Mouse (Mus musculus): ENCODE data around the gene Ovch2.
"Not testable (repeated sequence)": the region's sequence is repeated elsewhere in the genome, so short reads cannot be mapped to it uniquely, and the experiment has no call there.

The Ovch2 gene

DNA sequence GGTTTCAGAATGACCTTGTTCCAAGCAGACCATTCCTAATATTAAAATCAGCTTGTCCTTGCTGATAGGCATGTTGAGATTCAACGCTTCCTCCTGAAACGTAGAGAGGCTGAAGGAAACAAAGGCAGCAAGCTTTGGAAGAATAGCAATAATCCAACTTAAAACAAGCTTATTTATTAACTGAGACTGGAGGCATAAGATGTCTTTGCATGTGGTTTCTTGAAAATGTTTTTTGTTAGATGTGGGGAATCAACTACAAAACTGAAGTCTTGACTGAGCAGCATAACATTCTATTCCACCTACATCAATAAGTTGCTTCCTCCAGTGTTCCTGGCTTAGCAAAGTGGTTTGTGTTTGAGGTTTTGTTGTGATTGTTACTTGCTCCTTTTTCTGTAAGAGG is at the start of gene Ovch2:
TSS of gene Ovch2 (minus strand) at position 101 of the 400 bp plus-strand sequence.
- DNase-seq (ENCODE audit: low read depth, low spot score): no peak

DNA sequence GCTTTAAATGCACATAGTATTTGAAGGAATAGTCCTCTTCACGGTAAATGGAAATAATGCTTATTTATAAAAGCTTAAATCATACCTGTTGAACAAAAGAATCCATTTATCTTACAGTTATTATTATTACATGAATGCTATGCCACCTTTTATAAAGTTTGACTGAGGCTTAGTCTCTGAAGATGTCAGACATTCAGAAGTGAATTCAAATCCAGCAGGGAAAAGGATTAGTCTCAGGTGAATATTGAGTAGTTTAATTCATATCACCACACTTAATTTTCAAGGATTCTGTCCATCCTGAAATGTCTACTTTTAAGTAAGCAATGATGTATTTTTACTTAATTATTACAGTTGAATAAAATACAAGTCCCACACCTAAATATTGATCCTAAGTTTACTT is 46.4 kb upstream of the Ovch2 start, which contains the start of gene Olfr470:
TSS of gene Olfr470 (minus strand) at position 101 of the 400 bp plus-strand sequence.
- DNase-seq (ENCODE audit: low read depth, low spot score): not testable (repeated sequence)

DNA sequence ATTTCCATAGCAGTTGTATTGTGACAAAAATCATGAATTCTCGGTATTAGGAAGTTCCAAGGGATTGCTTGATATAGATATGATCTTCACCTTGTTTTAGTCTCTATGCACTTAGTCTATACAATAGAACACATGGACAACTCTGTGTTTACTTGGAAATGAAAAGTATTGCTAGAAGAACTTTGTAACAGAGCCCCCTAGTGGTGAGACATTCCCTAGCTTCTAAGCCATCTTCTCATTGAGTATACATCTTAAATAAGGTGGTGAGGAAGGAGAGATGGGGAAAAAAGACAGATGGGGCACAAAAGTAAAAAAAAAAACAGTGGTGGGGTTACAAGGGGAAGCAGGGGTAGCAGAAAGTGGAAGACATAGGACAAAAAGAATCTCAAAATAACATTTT is 40.7 kb upstream of the Ovch2 start:
- no peak for DNase-seq (ENCODE audit: low read depth, low spot score)

GRCm38 (mm10) chr7:107825441-107825840 is 24.4 kb upstream of the Ovch2 start, which contains the start of gene Olfr469:
Olfr469 (minus strand) TSS chr7:107825541.
- DNase-seq (ENCODE audit: low read depth, low spot score): not testable (repeated sequence)

DNA sequence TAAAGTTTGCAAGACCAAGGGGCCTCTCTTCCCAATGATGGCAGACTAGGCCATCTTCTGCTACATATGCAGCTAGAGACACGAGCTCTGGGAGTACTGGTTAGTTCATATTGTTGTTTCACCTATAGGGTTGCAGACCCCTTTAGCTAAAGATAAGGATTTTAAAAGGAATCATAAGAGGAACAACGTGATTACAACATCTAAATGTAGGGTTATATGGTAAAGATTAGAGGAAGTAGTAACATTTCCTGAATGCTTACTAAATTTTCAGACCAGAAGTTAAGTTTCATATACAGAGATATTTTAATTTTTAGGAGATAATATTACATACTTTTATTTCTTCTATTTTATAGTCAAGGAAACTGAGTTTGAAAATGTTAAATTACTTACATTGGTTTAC is 22.9 kb upstream of the Ovch2 start:
- not testable (repeated sequence) for DNase-seq (ENCODE audit: low read depth, low spot score)

DNA sequence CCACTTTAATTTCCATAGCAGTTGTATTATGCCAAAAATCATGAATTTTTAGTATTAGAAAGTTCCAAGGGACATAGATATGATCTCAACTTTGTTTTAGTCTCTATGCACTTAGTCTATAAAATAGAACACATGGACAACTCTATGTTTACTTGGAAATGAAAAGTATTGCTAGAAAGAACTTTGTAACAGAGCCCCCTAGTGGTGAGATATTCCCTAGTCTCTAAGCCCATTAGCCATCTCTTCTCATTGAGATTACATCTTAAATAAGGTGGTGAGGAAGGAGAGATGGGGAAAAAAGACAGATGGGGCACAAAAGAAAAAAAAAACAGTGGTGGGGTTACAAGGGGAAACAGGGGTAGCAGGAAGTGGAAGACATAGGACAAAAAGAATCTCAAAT is 18.4 kb upstream of the Ovch2 start:
- peak; percentile 4 for DNase-seq (ENCODE audit: low read depth, low spot score)

GRCm38 (mm10) chr7:107811963-107812362 is 11.0 kb upstream of the Ovch2 start, which contains the start of gene Olfr467:
Olfr467 (plus strand) TSS chr7:107812263.
- DNase-seq (ENCODE audit: low read depth, low spot score): no peak

- DNase-seq (ENCODE audit: low read depth, low spot score): no peak
Observed at GRCm38 (mm10) chr7:107802138-107802537, 1.1 kb upstream of the Ovch2 start.

GRCm38 (mm10) chr7:107796500-107796899 is 4.5 kb downstream of the Ovch2 start:
- DNase-seq (ENCODE audit: low read depth, low spot score): no peak

DNA sequence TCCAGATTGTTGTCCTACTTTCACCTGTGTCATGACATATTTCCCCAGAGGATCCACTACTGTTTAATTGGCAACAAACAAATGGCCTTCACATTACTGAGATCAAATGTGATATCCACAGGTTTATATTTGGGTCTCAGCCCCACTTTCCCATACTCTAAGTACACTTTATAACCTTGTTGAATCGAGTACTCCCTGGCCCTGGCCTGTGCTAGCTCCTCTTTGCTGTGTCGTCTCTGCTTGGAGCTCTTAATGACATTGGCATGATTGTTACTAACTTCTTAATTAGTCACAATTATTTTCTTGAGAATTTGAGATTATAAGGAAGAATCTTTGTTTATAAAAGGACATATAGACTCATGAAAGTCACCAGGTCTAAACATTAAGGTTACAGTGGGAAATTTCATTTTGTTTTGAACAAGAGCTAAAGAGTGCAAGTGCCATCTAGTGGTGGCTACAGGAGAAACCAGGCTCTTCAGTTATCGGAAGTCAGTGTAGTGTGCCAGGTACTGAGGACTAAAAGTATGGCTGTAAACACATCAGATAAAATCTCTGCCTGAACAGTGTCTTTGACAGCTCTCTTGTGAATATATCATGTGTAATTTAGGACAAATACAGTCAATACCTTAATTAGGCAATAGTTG is 12.9 kb downstream of the Ovch2 start:
- peak; percentile 7 for DNase-seq (ENCODE audit: low read depth, low spot score)

- DNase-seq (ENCODE audit: low read depth, low spot score): no peak
Observed at GRCm38 (mm10) chr7:107779611-107780010, 21.4 kb downstream of the Ovch2 start.

DNA sequence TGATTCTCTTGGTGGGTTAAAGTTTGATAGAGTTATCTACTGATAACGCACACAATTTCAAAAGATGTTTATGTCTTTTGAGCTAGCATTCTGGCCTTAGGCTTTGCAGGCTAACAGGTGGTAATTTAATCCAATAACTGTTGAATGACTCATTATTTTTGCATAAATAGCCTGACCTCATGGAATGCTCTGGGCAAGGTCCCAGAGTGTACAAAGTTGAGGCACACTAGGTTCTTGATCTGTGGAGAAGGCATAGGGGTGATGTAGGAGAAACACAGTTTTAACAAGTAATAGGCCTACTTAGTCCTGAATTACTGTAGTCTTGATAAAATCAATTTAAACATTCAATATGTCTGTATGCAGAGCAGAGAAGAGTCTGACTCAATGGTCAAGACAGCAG is 22.8 kb downstream of the Ovch2 start:
- no peak for DNase-seq (ENCODE audit: low read depth, low spot score)

DNA sequence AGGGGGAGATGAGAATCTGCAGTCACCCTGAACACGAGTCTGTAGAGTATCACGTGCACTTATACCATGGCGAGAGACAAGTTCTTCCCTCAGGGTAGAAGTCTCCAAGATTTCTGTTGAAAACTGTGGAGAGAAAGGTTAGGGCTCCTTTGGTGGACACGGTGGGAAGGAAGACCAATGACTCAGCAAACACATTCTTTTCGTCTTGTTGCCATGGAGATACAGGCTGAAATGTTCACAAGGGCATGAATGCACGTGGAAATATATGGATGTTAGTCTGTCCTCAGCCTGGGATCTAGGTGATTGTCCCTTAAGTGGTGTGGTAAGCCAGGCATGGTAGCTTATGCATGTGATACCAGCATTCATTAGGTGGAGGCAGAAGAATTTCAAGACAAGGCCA is 30.2 kb downstream of the Ovch2 start:
- DNase-seq (ENCODE audit: low read depth, low spot score): no peak

DNA sequence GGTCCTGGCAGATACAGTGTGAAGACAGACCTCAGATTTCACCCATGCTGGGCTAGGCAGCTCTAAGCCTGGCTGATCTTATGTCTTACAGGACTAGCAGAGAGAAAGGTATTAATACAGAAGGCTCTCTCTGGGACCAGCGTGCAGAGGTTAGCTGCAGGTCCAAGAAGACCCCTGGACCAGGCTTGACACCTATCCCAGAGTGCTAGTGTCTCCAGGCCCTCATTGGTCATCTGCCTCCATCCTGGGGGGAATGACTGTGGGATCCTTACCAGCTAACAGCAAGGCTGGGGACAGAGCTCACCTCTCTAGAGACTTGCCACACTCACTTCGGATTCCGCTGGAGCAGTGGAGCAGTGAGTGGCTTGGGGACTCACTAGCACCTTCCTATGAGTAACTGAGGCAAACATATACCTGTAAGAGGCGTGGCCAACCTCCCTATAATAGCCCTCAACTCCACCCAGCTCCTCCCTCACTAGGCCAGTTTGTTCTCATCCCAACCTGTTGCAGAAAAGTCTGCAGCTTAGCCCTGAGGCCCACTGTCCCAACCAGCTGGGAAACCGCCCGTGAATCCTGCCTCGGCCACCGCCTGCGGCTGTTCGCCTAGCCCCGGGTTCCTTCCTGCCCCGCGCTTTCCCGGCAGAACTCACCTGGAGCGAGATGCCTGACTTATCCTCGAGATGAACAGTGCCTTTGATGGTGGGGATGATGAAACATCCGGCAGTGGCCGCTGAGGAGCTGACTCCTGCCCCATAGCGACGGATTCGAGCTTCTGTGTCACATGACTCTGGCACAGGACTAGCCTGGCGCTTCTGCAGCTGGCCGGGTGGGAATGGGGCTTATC is 43.5 kb downstream of the Ovch2 start, which contains the start of gene Cyb5r2:
TSS of gene Cyb5r2 (minus strand) at position 725 of the 844 bp plus-strand sequence.
- no peak for DNase-seq (ENCODE audit: low read depth, low spot score)

DNA sequence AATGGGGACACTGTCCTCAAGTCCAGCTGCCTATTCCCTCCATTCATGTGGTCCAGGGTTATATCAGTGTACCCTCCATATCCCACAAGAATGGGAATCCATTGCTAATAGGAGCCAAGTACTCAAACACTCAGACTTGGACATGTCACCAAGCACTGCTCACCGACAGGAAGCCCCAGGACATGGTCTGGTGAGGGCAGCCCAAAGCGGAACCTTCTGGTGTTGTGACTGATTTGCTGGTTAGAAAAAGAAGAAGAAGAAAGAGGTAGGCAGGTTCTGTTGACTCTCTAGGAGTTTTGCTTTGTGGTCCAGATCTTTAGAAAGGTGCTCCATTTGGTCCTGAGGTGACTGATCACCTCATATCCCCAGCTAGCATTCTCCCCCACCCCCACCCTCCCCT is 44.3 kb downstream of the Ovch2 start:
- no peak for DNase-seq (ENCODE audit: low read depth, low spot score)

DNA sequence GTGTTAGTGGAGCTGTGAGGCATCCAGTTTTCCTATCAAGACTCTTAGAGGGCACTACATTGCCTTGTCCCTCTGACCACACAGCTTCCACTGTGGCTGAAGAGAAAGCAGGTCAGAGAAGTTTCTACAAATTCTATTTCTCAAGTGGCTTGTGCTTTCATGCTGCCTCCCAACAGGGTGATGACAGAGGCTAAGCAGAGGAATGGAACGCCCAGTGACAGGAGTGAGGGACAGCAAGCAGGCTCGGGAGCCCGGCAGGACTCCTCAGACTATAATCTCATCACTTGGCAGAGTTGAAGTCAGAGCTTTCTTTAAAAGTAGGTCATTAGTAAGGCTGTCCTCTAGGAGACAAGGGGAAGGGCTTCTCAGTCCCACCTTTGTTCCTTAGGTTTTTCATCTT is 45.1 kb downstream of the Ovch2 start:
- DNase-seq (ENCODE audit: low read depth, low spot score): no peak

DNA sequence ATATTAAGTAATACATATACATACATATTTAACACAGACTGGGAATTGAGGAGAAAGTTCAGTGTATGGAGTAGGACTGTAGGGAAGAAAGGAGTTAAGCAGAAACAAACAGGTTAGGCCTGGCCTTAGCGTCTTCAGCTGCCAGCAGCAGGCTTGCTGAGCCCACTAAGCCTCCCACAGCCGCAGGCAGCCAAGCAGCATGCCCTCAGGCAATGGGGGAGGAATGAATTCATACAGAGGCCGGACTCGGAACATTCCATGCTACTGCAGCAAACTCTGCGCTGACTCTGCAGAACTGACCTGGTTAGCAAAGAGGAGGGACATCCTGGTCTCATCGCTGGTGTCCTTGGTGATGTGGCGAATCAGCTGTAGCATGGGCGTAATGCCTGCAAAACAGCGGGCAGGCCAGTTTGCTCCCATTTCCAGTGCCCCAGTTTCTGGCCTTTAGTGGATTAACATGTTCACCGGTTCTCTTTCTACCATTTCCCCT is 48.9 kb downstream of the Ovch2 start:
- DNase-seq (ENCODE audit: low read depth, low spot score): no peak

DNA sequence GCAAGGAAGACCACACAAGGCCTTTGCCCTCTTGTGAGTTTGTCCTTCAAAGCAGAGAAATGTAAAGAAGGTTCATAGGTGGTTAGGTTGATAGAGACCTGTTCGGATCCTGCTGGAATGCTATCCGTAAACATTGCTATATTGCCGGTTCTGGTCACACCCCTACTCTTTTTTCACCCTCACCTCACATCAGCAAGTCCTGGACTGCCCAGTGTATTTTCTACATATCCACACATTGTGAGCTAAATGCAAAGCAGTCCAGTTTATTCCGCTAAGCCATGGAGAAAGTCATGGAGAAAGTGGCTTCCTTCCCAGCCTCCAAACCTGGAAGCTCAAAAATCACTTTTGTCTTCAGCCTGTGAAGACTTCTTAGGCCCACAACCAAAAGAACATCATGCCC is 51.3 kb downstream of the Ovch2 start:
- no peak for DNase-seq (ENCODE audit: low read depth, low spot score)

DNA sequence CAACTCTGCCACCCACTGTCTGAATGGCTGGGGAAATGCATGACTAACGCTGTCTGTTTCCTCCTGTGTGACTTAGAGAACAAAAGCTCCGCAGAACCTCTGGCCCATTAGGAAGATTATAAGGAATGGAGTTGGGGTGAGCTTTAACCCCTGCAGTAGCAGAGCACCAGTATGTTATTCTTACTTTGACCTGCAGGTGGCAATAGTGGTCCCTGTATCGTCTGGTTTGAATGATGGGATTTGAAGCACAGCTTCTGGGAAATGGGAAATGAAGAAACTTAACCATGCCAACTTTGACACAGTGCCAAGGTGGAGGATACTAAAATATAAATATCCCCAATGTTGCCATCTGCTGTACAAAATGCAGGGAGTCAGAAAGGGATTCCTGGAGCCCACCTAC is 51.7 kb downstream of the Ovch2 start:
- DNase-seq (ENCODE audit: low read depth, low spot score): peak; percentile 33

- DNase-seq (ENCODE audit: low read depth, low spot score): peak; percentile 58
Observed at GRCm38 (mm10) chr7:107747954-107748353, 53.1 kb downstream of the Ovch2 start.

- DNase-seq (ENCODE audit: low read depth, low spot score): no peak
Observed at GRCm38 (mm10) chr7:107747476-107747875, 53.5 kb downstream of the Ovch2 start.

- DNase-seq (ENCODE audit: low read depth, low spot score): no peak
Observed at GRCm38 (mm10) chr7:107746036-107746435, 55.0 kb downstream of the Ovch2 start.

- DNase-seq (ENCODE audit: low read depth, low spot score): no peak
Observed at GRCm38 (mm10) chr7:107745111-107745510, 55.9 kb downstream of the Ovch2 start.
